Mouse (Mus musculus): Measurements from ENCODE around the gene Gm21994.

GRCm38 (mm10) chr2:150293669-150294068 is 38.3 kb upstream of the Gm21994 start:
- TF ChIP-seq POLR2A (IDR thresholded peaks at IDR 0.05; ENCODE audit: low read depth, low read length) (no peak), CTCF (IDR thresholded peaks at IDR 0.05; ENCODE audit: extremely low read depth, insufficient read depth, insufficient read length, insufficient replicate concordance) (no peak)

Measured in spleen, adult 2 months (tissue).